Mouse (Mus musculus) inflammation-experienced regulatory T-cells (primary cell): ENCODE data around the gene Tmem69. TPM values are rescaled to one million over a fixed set of nuclear protein-coding genes. Genes with fewer than 3 reads are reported as not detected.

Source experiments
- polyA plus RNA-seq, 2 experiments: library from polyadenylated mRNA; unstranded; fragments of 100-300 nt; shearing (Covaris generic); gene quantifications; one replicate each; pipeline ENCODE4 v1.2.1; 2017

The Tmem69 gene
- polyA plus RNA-seq = 10 to 100 TPM; 20.2 to 23.2 TPM

DNA sequence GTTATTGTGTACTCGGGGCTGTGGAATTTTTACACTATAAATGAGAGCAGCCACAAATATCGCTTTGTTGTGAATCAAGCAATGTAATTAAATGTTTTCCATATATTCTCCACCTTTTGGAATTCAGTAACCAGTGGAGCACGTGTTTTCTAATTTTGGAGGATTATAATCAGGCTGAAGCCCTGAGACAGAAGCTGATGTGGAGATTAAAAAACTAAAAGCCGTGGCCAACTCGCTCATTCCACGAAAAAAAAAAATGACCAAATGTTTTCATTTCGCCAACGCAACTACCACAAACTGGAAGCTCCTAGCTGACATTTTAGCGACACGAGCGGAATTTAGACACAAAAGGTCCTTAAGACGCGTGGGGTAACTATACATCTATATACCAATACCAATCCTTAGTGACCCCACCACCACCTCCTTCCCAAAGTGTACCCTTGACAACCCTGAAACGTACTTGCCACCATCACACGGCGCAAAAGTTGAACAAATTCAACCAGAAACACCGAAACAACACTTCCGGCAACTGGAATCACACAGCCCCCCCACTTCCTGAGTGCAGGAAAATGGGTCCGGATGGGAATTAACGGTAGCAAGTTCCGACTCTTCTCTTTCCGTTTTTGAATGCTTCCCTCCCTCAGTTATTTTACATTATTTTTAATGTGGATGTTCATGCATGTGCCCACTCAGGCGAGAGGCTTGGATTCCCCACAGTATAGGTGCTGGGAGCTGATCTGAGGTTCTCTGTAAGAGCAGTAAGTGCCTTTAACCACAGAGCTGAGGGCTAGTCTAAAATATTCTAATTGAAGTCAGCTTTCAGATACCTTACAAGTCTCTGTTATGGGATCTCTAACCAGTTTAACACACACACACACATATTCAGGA lies at the start of gene Tmem69:
Tmem69 (minus strand) TSS at position 524 of the 888 bp plus-strand sequence.

DNA sequence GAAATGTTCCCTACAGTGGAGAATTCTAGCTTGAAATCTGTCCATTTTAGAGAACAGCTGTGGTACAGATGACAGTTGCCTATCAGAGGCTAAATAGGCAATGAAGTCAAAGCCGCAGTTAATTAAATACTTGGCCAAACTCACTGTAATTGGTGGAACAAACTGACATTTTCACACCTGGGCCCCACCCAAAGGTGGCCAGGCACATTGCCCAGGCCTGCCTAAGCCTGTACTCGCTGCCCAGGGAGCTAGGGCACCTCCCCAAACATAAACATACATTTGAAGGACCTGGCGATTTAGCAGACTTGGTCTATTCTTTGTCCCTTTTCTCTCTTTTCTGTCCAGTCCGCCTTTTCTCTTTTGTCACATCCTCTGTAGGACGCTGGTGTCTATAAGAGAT lies 40.6 kb upstream of the Tmem69 start, which contains the start of gene Ccdc17:
Ccdc17 (plus strand) TSS at position 276 of the 400 bp plus-strand sequence.

DNA sequence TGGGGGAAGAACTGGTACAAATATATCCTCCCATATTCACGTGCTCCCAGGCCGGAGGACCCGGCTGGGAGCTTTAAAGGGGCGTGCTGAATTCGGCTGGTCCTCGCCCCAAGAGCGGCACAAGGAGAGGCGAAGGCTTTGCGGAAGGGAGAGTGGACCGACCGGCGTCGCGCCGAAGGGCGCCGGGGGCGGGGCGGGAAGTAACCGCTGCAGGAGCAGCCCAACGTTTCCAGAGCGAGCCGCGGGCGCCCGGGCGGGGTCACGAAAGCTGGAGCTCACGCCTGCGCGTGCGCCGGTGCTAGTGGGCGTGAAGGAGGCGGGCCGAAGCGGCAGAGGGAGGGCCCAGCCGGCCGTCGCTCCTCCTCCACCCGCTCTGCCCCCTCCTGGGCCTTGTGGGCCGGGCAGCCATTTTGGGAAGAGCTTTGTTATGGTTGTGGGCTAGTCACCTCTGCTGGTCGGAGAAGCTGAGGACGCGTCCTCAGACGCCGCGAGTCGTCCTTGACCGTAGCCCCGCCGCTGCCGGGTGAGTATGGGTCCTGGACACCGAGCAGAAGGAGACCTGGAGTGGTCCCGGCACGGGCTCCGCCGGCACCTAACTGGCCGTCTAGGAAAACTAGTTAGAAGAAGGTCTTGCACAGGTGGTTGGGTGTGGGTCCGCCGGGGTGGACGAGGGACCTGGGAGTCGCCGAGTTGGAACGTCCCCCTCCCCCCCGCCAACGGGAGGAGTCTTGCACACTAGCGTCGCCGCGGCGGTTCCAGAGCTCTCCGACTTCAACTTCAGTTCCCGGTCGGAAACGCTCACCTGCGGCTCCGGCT lies 1.8 kb upstream of the Tmem69 start, which contains the start of gene Gpbp1l1:
Gpbp1l1 (plus strand) TSS at position 353 of the 816 bp plus-strand sequence.

DNA sequence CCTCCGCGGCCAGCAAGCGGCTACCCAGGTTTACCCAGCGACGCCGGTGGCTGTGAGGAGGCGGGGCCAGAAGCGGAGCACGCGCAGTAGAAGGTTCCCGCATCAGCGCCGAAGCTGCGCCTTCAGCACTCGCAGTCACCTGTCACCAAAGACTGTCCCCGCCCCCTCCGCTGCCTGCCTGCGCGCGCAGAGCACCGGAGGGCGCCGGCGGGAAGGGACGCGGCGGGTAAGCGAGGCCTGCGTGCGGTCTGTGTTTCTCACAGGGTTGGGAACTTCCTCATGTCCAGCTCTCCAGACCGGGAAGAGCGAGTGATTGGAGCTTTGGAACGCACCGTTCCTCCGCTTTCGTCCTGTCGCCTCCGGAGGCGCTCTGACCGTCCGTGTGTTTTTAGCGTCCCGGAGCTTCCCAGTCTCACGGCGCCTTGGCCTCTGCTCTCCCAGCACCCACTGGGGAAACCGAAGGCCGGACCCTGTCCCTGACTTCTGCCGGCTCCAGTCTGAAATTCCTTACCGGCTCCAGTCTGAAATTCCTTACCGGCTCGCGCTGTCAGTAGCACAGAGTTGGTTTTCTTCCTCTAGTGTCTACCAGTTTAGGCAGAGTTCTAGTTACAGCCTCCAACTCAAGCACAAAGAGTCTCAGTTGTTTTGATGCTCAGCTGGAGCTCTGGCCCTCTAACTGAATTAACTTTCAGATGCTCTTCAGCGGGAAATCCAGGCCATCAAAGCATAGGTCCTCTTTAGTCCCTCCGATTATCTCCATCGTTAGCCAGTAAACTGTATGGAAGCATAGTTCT lies 48.1 kb downstream of the Tmem69 start, which contains the start of gene Ipp:
Ipp (plus strand) TSS at position 125 of the 794 bp plus-strand sequence.

Other genes with a start within 250 kb of the Tmem69 start
- gene Mast2, start 91.8 kb downstream of the Tmem69 start, polyA plus RNA-seq = 10 to 100 TPM; 16.0 to 18.4 TPM
- 10 to 100 TPM; 16.8 to 19.6 TPM for gene Ipp, start 48.4 kb downstream of the Tmem69 start, polyA plus RNA-seq
- gene Gpbp1l1, start 1.7 kb upstream of the Tmem69 start, polyA plus RNA-seq = 10 to 100 TPM; 44.7 to 46.2 TPM
- gene Ccdc17, start 40.7 kb upstream of the Tmem69 start, polyA plus RNA-seq = 10 to 100 TPM; 15.4 to 17.5 TPM
- 10 to 100 TPM; 37.6 to 41.0 TPM for gene Nasp, start 72.0 kb upstream of the Tmem69 start, polyA plus RNA-seq
- 100 to 1,000 TPM; 260 to 321 TPM for gene Akr1a1, start 95.7 kb upstream of the Tmem69 start, polyA plus RNA-seq
- gene Prdx1, start 129.6 kb upstream of the Tmem69 start, polyA plus RNA-seq = 100 to 1,000 TPM; 532 to 563 TPM
- 10 to 100 TPM in 1 of 2 experiments, 1 to 10 TPM in 1; 9.6 to 10.3 TPM for gene Mmachc, start 152.5 kb upstream of the Tmem69 start, polyA plus RNA-seq
- 10 to 100 TPM; 15.9 to 22.0 TPM for gene Ccdc163, start 152.6 kb upstream of the Tmem69 start, polyA plus RNA-seq
- gene Tesk2, start 165.0 kb upstream of the Tmem69 start, polyA plus RNA-seq = 1 to 10 TPM; 5.3 to 8.3 TPM